Mouse (Mus musculus) forebrain, embryonic 14.5 days (tissue): ENCODE data around the gene Rnf41. TPM values are rescaled to one million over a fixed set of nuclear protein-coding genes. Genes with fewer than 3 reads are reported as not detected.

Experiments
- ATAC-seq: fragments of 200-750 bp; cut with Nextera tagmentation; 2 replicates; pipeline ENCODE4 v1.8.0; 2017; ENCODE audit warnings: mild to moderate bottlenecking, moderate library complexity
- DNase-seq: peaks from one replicate; pipeline ENCODE4 v3.0.0-alpha.2; 2015; ENCODE audit warnings: low spot score
- H3K27ac ChIP-seq: fragments of 300-500 bp; sonication (generic); 2 replicates; pipeline ENCODE4 v1.5.1; 2014; ENCODE audit warnings: low read depth, mild to moderate bottlenecking, control low read depth, low read length, moderate library complexity
- H3K27me3 ChIP-seq: fragments of 300-500 bp; sonication (generic); replicated peaks from 2 replicates; pipeline ENCODE4 v1.6.1; 2014; ENCODE audit warnings: low read length, control low read depth, mixed read lengths; ENCODE audit not compliant: control insufficient read depth, insufficient read depth
- H3K36me3 ChIP-seq: fragments of 300-500 bp; sonication (generic); 2 replicates; pipeline ENCODE4 v1.6.1; 2014; ENCODE audit warnings: low read length, control low read depth; ENCODE audit not compliant: control insufficient read depth, insufficient read depth
- H3K4me1 ChIP-seq: fragments of 300-500 bp; sonication (generic); 2 replicates; pipeline ENCODE4 v1.6.1; 2014; ENCODE audit warnings: antibody characterized with exemption, low read length, control low read depth; ENCODE audit not compliant: control insufficient read depth, insufficient read depth
- H3K4me2 ChIP-seq: fragments of 300-500 bp; sonication (generic); 2 replicates; pipeline ENCODE4 v1.6.1; 2014; ENCODE audit warnings: mild to moderate bottlenecking, control low read depth, low read length
- H3K4me3 ChIP-seq: fragments of 300-500 bp; sonication (generic); 2 replicates; pipeline ENCODE4 v1.5.1; 2014; ENCODE audit warnings: low read depth, low read length, control low read depth
- H3K9ac ChIP-seq: fragments of 300-500 bp; sonication (generic); 2 replicates; pipeline ENCODE4 v1.6.1; 2014; ENCODE audit warnings: mild to moderate bottlenecking, low read length, control low read depth, moderate library complexity
- H3K9me3 ChIP-seq: fragments of 300-500 bp; sonication (generic); replicated peaks from 2 replicates; pipeline ENCODE4 v1.6.1; 2016; ENCODE audit warnings: low read length, control low read depth, mixed read lengths; ENCODE audit not compliant: control insufficient read depth
- WGBS: fragments of 180-500 bp; shearing (Covaris S2); extraction: QIAGEN DNeasy Blood & Tissue Kit; methylation state at CpG from one replicate; pipeline ENCODE4 v1.1.7; 2014; 5-methylcytosine and 5-hydroxymethylcytosine counted together
- polyA plus RNA-seq: library from polyadenylated mRNA; unstranded; fragments of >200 nt; fragmentation: Nextera tagmentation; extraction: Ambion mirVana; gene quantifications from 2 replicates; pipeline ENCODE4 v1.2.1, GENCODE M21; 2014

Gene Rnf41
- polyA plus RNA-seq, 1 experiment from 2014 or later, result 94.2 TPM

DNA sequence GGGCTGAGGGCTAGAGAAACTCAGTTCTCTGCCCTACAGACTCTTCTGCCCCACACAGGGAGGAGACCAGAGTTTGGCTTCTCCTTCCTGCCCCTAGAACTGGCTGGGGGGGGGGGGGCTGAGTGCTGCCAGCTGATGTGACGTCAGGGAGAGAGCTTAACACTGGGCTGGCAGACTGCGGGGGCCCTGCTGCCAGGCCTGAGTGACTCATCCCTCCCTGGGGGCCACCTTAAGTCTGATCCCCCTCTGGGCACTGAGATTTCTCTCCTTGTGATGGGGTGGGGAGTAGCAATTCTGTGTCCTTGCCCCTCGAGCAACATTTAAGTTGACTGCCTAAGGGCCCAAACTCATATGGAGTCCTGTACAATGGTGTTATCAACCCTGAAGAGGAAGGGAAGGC lies 33.0 kb upstream of the Rnf41 start:
- no peak for ATAC-seq
- peak overlapping the region; percentile 99 for H3K9ac ChIP-seq
- H3K4me1 ChIP-seq, result peaks cover 11% of the 10 kb centered on the region
- no peak overlapping the region for H3K27ac ChIP-seq
- no peaks in the 10 kb centered on the region for H3K9me3 ChIP-seq
- no peak for DNase-seq
- WGBS, result 56% methylated on average over 3 of the region's 3 CpGs
- H3K27me3 ChIP-seq, result no peaks in the 10 kb centered on the region
- peaks cover 50% of the 10 kb centered on the region for H3K36me3 ChIP-seq
- H3K4me2 ChIP-seq, result peak overlapping the region; percentile 61
- H3K4me3 ChIP-seq, result peak overlapping the region; percentile 99

DNA sequence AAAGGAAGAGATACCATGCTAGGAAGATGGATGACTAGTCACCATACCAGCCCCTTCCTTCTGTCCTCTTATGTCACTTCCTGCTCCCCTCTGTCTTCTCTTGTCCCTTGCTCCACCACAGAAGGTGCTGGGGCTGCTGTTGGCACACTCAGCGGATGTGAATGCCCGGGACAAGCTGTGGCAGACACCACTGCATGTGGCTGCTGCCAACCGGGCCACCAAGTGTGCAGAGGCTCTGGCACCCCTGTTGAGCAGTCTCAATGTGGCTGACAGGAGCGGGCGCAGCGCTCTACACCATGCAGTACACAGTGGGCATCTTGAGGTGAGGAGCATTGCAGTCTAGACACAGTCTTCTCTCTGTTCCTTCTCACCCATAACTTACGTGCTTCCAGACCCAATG lies 32.2 kb upstream of the Rnf41 start:
- WGBS, result 94% methylated on average over 7 of the region's 7 CpGs
- no peak for ATAC-seq
- no peak overlapping the region; the same call in 1 of the 2 replicates for H3K9ac ChIP-seq
- H3K27ac ChIP-seq, result no peak overlapping the region
- no peaks in the 10 kb centered on the region for H3K9me3 ChIP-seq
- no peak overlapping the region for H3K4me2 ChIP-seq
- no peaks in the 10 kb centered on the region for H3K27me3 ChIP-seq
- no peak for DNase-seq
- no peak overlapping the region for H3K4me3 ChIP-seq
- peaks cover 11% of the 10 kb centered on the region for H3K4me1 ChIP-seq
- peaks cover 58% of the 10 kb centered on the region for H3K36me3 ChIP-seq

GRCm38 (mm10) chr10:128380565-128380964 lies 30.9 kb upstream of the Rnf41 start:
- Histone ChIP-seq H3K4me2 (no peak overlapping the region), H3K27ac (no peak overlapping the region), H3K36me3 (peaks cover 71% of the 10 kb centered on the region), H3K4me3 (no peak overlapping the region), H3K9me3 (no peaks in the 10 kb centered on the region), H3K27me3 (no peaks in the 10 kb centered on the region), H3K4me1 (peaks cover 11% of the 10 kb centered on the region), H3K9ac (no peak overlapping the region)
- DNase-seq (no peak), ATAC-seq (no peak)
- 88% methylated on average over 5 of the region's 5 CpGs for WGBS

DNA sequence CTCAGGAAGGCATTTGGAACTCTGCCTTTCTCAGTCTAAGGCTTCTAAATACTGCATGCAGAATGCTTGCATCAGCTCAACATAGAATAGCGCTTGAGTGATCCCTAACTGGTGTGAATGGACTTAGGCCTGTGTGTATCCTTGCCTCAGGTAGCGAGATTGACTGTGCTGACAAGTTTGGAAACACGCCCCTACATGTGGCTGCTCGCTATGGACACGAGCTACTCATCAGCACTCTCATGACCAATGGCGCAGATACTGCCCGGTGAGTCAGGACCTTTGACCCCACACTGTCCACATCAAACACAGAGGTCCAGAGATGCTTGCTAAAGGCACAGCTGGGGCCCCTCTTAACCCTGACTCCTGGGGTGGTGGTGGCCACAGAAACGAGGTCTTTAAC lies 29.0 kb upstream of the Rnf41 start:
- Histone ChIP-seq H3K9me3 (no peaks in the 10 kb centered on the region), H3K4me3 (no peak overlapping the region), H3K4me2 (no peak overlapping the region), H3K27me3 (no peaks in the 10 kb centered on the region), H3K4me1 (peaks cover 11% of the 10 kb centered on the region), H3K9ac (no peak overlapping the region), H3K36me3 (peaks cover 91% of the 10 kb centered on the region), H3K27ac (no peak overlapping the region)
- DNase-seq, result no peak
- WGBS, result 91% methylated on average over 8 of the region's 8 CpGs
- no peak for ATAC-seq

GRCm38 (mm10) chr10:128385902-128386301 lies 25.6 kb upstream of the Rnf41 start:
- WGBS, result 93% methylated on average over 7 of the region's 7 CpGs
- Histone ChIP-seq H3K36me3 (peaks cover 98% of the 10 kb centered on the region), H3K9ac (no peak overlapping the region), H3K4me3 (no peak overlapping the region), H3K4me1 (no peaks in the 10 kb centered on the region), H3K9me3 (no peaks in the 10 kb centered on the region), H3K27ac (no peak overlapping the region), H3K27me3 (no peaks in the 10 kb centered on the region), H3K4me2 (no peak overlapping the region)
- DNase-seq, result no peak
- ATAC-seq, result no peak

- no peaks in the 10 kb centered on the region for H3K9me3 ChIP-seq
- 88% methylated on average over 14 of the region's 14 CpGs for WGBS
- no peak overlapping the region for H3K9ac ChIP-seq
- ATAC-seq, result no peak
- peaks cover 100% of the 10 kb centered on the region for H3K36me3 ChIP-seq
- no peak overlapping the region for H3K27ac ChIP-seq
- H3K4me2 ChIP-seq, result no peak overlapping the region
- no peak for DNase-seq
- H3K27me3 ChIP-seq, result no peaks in the 10 kb centered on the region
- H3K4me1 ChIP-seq, result no peaks in the 10 kb centered on the region
- H3K4me3 ChIP-seq, result no peak overlapping the region
Measured at GRCm38 (mm10) chr10:128388941-128389340, 22.5 kb upstream of the Rnf41 start.

DNA sequence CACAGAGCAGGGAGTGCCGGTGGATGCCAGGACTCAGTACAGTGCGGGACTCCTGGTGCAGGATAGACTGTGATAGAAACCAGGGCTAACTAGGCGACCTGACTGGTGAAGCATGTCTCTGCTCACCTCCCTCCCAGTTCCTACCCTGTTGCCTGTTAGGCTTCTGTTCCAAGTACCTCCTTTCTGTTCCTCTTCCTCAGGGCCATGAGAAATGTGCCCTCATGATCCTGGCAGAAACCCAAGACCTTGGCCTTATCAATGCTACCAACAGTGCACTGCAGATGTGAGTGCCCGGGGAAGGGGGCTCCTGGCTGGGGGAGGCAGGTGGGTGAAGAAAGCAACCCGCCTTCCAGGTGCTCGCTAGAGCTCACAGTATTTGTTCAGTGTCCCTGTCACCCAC lies 21.9 kb upstream of the Rnf41 start:
- H3K27me3 ChIP-seq, result no peaks in the 10 kb centered on the region
- 86% methylated on average over 6 of the region's 6 CpGs for WGBS
- no peak for DNase-seq
- no peak overlapping the region for H3K9ac ChIP-seq
- no peaks in the 10 kb centered on the region for H3K4me1 ChIP-seq
- ATAC-seq, result no peak
- H3K4me2 ChIP-seq, result no peak overlapping the region
- H3K4me3 ChIP-seq, result no peak overlapping the region
- peaks cover 100% of the 10 kb centered on the region for H3K36me3 ChIP-seq
- no peaks in the 10 kb centered on the region for H3K9me3 ChIP-seq
- no peak overlapping the region for H3K27ac ChIP-seq

- no peak overlapping the region for H3K27ac ChIP-seq
- WGBS, result 87% methylated on average over 12 of the region's 12 CpGs
- H3K4me1 ChIP-seq, result no peaks in the 10 kb centered on the region
- H3K9me3 ChIP-seq, result no peaks in the 10 kb centered on the region
- H3K9ac ChIP-seq, result no peak overlapping the region
- H3K36me3 ChIP-seq, result peaks cover 97% of the 10 kb centered on the region
- H3K4me3 ChIP-seq, result no peak overlapping the region
- H3K27me3 ChIP-seq, result no peaks in the 10 kb centered on the region
- DNase-seq (no peak), ATAC-seq (no peak)
- H3K4me2 ChIP-seq, result no peak overlapping the region
Measured at GRCm38 (mm10) chr10:128390366-128390765, 21.1 kb upstream of the Rnf41 start.

DNA sequence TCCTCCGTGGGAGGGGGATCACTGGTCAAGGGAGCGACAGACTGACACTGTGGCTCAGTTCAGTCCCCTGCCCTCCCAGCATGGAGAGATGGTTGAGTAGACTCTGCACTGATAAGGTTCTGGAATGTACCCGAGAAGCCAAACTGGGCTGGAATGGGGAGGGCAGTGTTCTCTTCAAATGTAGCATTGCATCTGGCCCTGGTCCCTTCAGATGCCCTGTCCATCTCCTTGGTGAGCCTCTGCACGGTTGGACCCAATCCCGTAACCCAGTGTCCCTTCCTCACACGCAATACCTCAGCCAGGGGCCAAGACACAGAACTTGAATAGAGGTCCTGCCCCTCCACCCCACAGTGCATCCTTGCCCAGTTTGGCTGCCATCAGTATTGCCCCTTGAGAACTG lies 19.6 kb upstream of the Rnf41 start:
- no peak overlapping the region for H3K4me3 ChIP-seq
- H3K4me2 ChIP-seq, result no peak overlapping the region
- ATAC-seq, result no peak
- DNase-seq, result no peak
- no peak overlapping the region for H3K27ac ChIP-seq
- no peak overlapping the region for H3K9ac ChIP-seq
- 74% methylated on average over 6 of the region's 6 CpGs for WGBS
- no peaks in the 10 kb centered on the region for H3K4me1 ChIP-seq
- H3K9me3 ChIP-seq, result no peaks in the 10 kb centered on the region
- H3K27me3 ChIP-seq, result no peaks in the 10 kb centered on the region
- H3K36me3 ChIP-seq, result peaks cover 88% of the 10 kb centered on the region
